Mouse (Mus musculus) effector memory CD4-positive, alpha-beta T cell, adult 7 months (primary cell): ENCODE results near the gene Enc1. TPM values are rescaled to one million over a fixed set of nuclear protein-coding genes. Genes with fewer than 3 reads are reported as not detected.

Experiments used
- polyA plus RNA-seq: library from polyadenylated mRNA; unstranded; fragments of 100-300 nt; shearing (Covaris generic); gene quantifications from one replicate; pipeline ENCODE4 v1.2.1, GENCODE M21; 2017

Gene Enc1
- polyA plus RNA-seq: 1.8 TPM

DNA sequence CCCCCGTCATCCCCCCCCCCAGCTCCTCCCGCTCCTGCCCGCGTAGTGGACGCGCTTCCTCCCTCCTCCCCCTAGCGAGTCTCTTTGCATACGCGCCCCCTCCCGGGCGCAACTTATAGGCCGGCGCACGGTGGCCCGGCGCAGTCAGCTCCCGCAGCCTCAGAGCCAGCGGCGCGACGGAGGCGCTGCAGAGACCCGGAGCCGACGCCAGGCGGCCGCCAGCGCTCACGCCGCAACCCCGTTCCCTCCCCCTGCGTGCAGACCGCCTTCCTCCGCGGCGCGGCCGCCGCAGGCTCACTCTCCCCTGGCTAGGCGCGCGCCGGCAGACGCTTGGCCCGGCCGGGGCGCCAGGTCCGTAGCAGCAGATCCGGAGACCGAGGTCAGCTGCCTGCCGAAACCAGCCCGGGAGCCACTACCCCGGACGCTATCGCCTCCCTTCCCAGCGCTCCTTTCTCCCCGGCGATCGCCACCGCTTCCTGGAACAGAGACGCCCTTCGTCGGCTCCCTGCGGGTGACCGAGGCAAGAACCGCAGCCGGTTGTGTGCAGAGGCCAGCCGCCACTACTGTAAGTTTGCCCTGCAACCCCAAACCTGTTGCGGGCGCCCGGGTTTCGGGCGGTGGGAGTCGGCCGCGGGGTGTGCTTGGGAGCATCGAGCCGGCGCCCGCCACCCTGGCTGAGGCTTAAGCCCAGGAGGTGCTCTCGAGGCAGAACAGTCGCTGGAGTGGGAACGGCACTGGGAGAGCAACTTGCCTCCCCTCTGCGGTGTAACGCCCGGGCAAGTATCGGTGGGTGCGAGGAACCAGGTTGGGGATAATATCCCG is at the start of gene Enc1:
Gene Enc1 (plus strand): TSS at position 141 of the 822 bp plus-strand sequence.

GRCm38 (mm10) chr13:97197932-97198562 is 42.9 kb upstream of the Enc1 start, which contains the start of gene Hexb:
Gene Hexb (minus strand): TSS chr13:97198357.

Other genes starting within 250 kb of the Enc1 start
- 0.46 TPM for gene 1700029F12Rik, start 206.7 kb upstream of the Enc1 start, polyA plus RNA-seq
- gene Fam169a, start 173.8 kb upstream of the Enc1 start, polyA plus RNA-seq: 0.12 TPM
- 1.8 TPM for gene Gm6169, start 141.9 kb upstream of the Enc1 start, polyA plus RNA-seq
- 30.3 TPM for gene Gfm2, start 103.2 kb upstream of the Enc1 start, polyA plus RNA-seq
- 71.9 TPM for gene Nsa2, start 103.2 kb upstream of the Enc1 start, polyA plus RNA-seq
- gene Hexb, start 42.7 kb upstream of the Enc1 start, polyA plus RNA-seq: 57.1 TPM